Mouse (Mus musculus): ENCODE measurements around the gene Hdhd5. TPM values are rescaled to one million over a fixed set of nuclear protein-coding genes. Genes with fewer than 3 reads are reported as not detected.

The Hdhd5 gene
- polyA plus RNA-seq, 1 experiment: 17.5 TPM

DNA sequence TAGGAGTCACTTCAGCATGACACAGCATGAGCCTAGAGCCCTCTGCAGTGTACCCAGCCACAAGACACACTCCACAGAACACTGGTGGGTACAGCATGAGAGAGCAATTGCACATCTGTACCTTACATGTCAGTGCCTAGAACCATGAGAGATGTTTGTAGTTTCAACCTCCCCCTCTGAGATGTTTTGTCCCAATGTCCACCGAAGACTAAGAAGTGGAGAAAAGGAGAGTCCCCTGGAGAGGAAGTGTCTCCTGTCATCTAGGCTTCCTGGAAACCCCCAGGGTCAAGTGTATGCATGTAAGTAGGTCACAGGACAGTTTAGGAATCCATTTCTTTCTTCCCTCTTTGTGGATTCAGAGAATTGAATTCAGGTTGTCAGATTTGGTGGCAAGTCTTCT, 41.3 kb upstream of the Hdhd5 start:
- Histone ChIP-seq H3K27ac (ENCODE audit: insufficient read depth, low read length) (no peak overlapping the region), H3K4me3 (ENCODE audit: low read depth, low read length) (no peak overlapping the region), H3K9ac (ENCODE audit: low read depth, poor library complexity, severe bottlenecking) (no peak overlapping the region), H3K36me3 (ENCODE audit: control insufficient read depth, insufficient read depth, low read length, poor library complexity, severe bottlenecking) (no peaks in the 10 kb centered on the region), H3K27me3 (ENCODE audit: control insufficient read depth, insufficient read depth, low read length, poor library complexity, severe bottlenecking) (no peaks in the 10 kb centered on the region), H3K4me1 (ENCODE audit: control insufficient read depth, insufficient read depth, low read length) (no peaks in the 10 kb centered on the region), H3K9me3 (replicated peaks; ENCODE audit: control insufficient read depth, insufficient read depth, low read length, poor library complexity, severe bottlenecking) (no peaks in the 10 kb centered on the region)
- TF ChIP-seq EP300 (IDR thresholded peaks at IDR 0.05; ENCODE audit: insufficient read depth, low read depth, low read length) (no peak), POLR2A (IDR thresholded peaks at IDR 0.05; ENCODE audit: insufficient read depth, low read length) (no peak), CTCF (IDR thresholded peaks at IDR 0.05; ENCODE audit: low read depth, low read length) (no peak)

DNA sequence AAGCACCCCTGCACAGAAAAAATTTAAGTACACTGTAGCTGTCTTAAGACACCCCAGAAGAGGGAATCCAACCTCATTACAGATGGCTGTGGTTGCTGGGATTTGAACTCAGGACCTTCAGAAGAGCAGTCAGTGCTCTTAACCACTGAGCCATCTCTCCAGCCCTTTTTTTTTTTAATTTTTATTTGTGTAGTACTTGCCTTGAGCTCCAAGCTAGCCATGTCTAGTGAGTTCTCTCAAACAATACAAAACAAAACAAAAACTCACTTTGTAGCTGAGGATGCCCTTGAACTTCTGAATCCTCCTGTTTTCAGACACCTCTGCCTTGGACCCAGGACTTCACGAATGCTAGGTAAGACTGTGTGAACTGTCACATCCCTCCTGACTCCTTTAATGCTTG, 37.1 kb upstream of the Hdhd5 start:
- Histone ChIP-seq H3K27me3 (ENCODE audit: control insufficient read depth, insufficient read depth, low read length, poor library complexity, severe bottlenecking) (no peaks in the 10 kb centered on the region), H3K27ac (ENCODE audit: insufficient read depth, low read length) (no peak overlapping the region), H3K4me3 (ENCODE audit: low read depth, low read length) (no peak overlapping the region), H3K9me3 (replicated peaks; ENCODE audit: control insufficient read depth, insufficient read depth, low read length, poor library complexity, severe bottlenecking) (no peaks in the 10 kb centered on the region), H3K9ac (ENCODE audit: low read depth, poor library complexity, severe bottlenecking) (no peak overlapping the region), H3K4me1 (ENCODE audit: control insufficient read depth, insufficient read depth, low read length) (no peaks in the 10 kb centered on the region), H3K36me3 (ENCODE audit: control insufficient read depth, insufficient read depth, low read length, poor library complexity, severe bottlenecking) (no peaks in the 10 kb centered on the region)
- no peak for TF ChIP-seq EP300 (IDR thresholded peaks at IDR 0.05; ENCODE audit: insufficient read depth, low read depth, low read length)
- TF ChIP-seq CTCF (IDR thresholded peaks at IDR 0.05; ENCODE audit: low read depth, low read length): no peak
- TF ChIP-seq POLR2A (IDR thresholded peaks at IDR 0.05; ENCODE audit: insufficient read depth, low read length): no peak

DNA sequence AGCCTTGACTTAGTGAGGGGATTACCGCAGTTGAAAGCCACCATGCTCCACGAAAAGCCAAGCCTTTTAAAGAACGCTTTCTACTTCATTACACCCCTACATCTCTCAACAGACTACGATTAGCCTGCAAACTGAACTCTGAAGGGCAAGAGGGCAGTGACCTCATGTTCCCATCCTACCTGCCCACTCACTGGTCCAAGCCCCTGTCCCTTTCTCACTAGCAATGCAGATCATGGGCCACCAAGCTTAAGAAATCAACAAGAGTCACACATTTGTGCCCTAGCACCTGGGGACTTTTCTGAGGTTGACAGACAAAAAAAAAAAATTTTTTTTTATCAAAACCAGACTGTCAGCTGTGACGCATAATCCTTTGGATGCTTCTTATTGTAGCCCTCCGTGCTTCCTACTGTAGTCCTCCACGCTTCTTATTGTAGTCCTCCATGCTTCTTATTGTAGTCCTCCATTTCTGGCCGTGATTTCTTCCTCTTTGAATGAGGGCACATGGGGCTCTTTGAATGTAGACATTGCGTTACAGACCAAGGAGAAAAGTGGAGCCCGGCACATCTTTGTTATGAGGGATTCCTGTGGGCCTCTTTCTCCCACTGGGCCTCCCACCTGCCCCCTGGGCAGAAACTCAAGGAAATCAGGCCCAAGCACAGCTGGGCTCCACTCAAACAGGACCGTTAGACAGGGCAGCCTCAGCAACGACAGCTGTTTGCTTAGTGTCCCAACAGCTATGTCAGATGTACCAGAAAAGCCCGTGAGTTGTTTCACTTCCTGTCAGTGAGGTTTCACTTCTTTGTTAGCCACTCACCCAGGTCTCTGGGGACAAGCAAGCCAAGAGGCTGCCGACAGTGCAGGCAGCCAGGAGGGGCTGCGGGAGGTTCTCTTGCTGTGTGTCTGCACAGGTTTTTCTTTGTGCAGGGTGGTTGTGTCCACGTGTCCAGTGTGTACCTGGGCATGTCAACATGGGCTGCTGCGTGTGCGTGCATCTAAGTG, 36.1 kb upstream of the Hdhd5 start:
- H3K9me3 ChIP-seq (replicated peaks; ENCODE audit: control insufficient read depth, insufficient read depth, low read length, poor library complexity, severe bottlenecking): no peaks in the 10 kb centered on the region
- no peak overlapping the region for H3K9ac ChIP-seq (ENCODE audit: low read depth, poor library complexity, severe bottlenecking)
- no peak overlapping the region for H3K27ac ChIP-seq (ENCODE audit: insufficient read depth, low read length)
- no peaks in the 10 kb centered on the region for H3K27me3 ChIP-seq (ENCODE audit: control insufficient read depth, insufficient read depth, low read length, poor library complexity, severe bottlenecking)
- no peaks in the 10 kb centered on the region for H3K36me3 ChIP-seq (ENCODE audit: control insufficient read depth, insufficient read depth, low read length, poor library complexity, severe bottlenecking)
- H3K4me3 ChIP-seq (ENCODE audit: low read depth, low read length): no peak overlapping the region
- TF ChIP-seq POLR2A (IDR thresholded peaks at IDR 0.05; ENCODE audit: insufficient read depth, low read length) (no peak), EP300 (IDR thresholded peaks at IDR 0.05; ENCODE audit: insufficient read depth, low read depth, low read length) (no peak), CTCF (IDR thresholded peaks at IDR 0.05; ENCODE audit: low read depth, low read length) (no peak)
- no peaks in the 10 kb centered on the region for H3K4me1 ChIP-seq (ENCODE audit: control insufficient read depth, insufficient read depth, low read length)

DNA sequence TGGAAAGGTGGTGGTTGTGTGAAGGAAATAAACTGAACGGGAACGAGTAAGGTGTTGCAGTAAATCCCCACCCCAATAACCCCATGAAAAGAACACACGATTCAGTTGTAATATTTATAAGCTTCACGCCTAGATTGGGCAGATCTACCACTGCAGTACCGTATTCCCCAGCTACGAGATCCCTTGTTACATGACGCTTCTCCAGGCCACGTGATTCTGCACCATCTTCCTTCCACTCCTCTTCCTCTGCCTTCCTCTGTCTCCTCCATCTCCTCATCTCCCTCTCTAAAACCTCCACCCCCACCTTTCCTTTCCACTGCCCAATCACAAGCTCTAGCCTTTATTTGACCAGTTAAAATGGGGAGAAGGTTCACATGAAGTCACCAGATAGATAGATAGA, 25.5 kb upstream of the Hdhd5 start:
- Histone ChIP-seq H3K27me3 (ENCODE audit: control insufficient read depth, insufficient read depth, low read length, poor library complexity, severe bottlenecking) (no peaks in the 10 kb centered on the region), H3K36me3 (ENCODE audit: control insufficient read depth, insufficient read depth, low read length, poor library complexity, severe bottlenecking) (no peaks in the 10 kb centered on the region), H3K9me3 (replicated peaks; ENCODE audit: control insufficient read depth, insufficient read depth, low read length, poor library complexity, severe bottlenecking) (no peaks in the 10 kb centered on the region), H3K27ac (ENCODE audit: insufficient read depth, low read length) (no peak overlapping the region), H3K4me3 (ENCODE audit: low read depth, low read length) (no peak overlapping the region), H3K9ac (ENCODE audit: low read depth, poor library complexity, severe bottlenecking) (no peak overlapping the region), H3K4me1 (ENCODE audit: control insufficient read depth, insufficient read depth, low read length) (no peaks in the 10 kb centered on the region)
- TF ChIP-seq POLR2A (IDR thresholded peaks at IDR 0.05; ENCODE audit: insufficient read depth, low read length): no peak
- TF ChIP-seq EP300 (IDR thresholded peaks at IDR 0.05; ENCODE audit: insufficient read depth, low read depth, low read length): no peak
- no peak for TF ChIP-seq CTCF (IDR thresholded peaks at IDR 0.05; ENCODE audit: low read depth, low read length)

DNA sequence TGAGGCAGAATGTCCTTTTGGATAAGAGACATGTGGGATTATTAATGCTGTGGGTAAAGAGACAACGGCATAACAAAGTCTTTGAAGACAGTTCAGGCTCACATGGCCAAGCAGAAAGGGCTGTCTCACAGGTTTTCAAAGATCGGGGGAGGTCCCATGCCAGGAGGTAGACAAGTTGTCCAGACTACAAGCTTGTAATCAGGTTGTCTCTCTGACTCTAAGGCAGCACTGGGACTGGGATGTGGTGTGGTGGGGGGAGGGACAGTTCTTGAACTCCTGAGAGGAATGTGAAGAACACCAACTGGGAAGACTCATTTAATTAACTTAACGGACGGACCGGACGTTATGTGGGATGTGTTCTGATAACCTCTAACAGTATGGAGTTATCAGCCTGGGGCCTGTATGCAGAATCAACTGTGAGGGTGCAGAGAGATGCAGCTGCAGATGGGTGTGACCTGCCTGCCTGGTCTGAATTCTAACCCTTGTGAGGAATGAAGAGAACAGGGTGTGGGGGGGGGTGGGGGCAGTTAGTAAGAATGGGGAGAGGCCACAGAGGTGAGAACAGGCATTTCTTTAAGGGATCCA, 25.0 kb upstream of the Hdhd5 start:
- Histone ChIP-seq H3K4me3 (ENCODE audit: low read depth, low read length) (no peak overlapping the region), H3K4me1 (ENCODE audit: control insufficient read depth, insufficient read depth, low read length) (peaks cover 2% of the 10 kb centered on the region), H3K9ac (ENCODE audit: low read depth, poor library complexity, severe bottlenecking) (no peak overlapping the region), H3K27ac (ENCODE audit: insufficient read depth, low read length) (no peak overlapping the region), H3K9me3 (replicated peaks; ENCODE audit: control insufficient read depth, insufficient read depth, low read length, poor library complexity, severe bottlenecking) (no peaks in the 10 kb centered on the region), H3K36me3 (ENCODE audit: control insufficient read depth, insufficient read depth, low read length, poor library complexity, severe bottlenecking) (no peaks in the 10 kb centered on the region), H3K27me3 (ENCODE audit: control insufficient read depth, insufficient read depth, low read length, poor library complexity, severe bottlenecking) (no peaks in the 10 kb centered on the region)
- no peak for TF ChIP-seq EP300 (IDR thresholded peaks at IDR 0.05; ENCODE audit: insufficient read depth, low read depth, low read length)
- TF ChIP-seq POLR2A (IDR thresholded peaks at IDR 0.05; ENCODE audit: insufficient read depth, low read length): no peak
- no peak for TF ChIP-seq CTCF (IDR thresholded peaks at IDR 0.05; ENCODE audit: low read depth, low read length)

DNA sequence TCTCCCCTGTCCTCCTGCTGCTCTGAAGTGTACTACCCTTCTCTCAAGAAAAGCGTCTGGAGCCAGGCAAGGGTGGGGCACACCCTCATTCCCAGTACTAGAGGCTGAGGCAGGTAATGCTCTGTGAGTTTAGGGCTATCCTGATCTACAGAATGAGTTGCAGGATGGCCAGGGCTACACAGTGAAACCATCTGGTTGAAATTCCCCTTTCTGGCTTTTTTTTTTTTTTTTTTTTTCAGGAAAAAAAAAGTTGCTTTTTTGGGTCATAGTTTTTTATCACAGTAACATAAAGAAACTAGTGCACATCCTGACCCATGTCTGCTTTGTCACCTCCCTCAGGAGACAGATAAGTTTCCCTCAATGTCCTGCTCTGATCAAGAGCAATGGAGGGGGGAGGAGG, 24.0 kb upstream of the Hdhd5 start:
- Histone ChIP-seq H3K9ac (ENCODE audit: low read depth, poor library complexity, severe bottlenecking) (no peak overlapping the region), H3K9me3 (replicated peaks; ENCODE audit: control insufficient read depth, insufficient read depth, low read length, poor library complexity, severe bottlenecking) (no peaks in the 10 kb centered on the region), H3K36me3 (ENCODE audit: control insufficient read depth, insufficient read depth, low read length, poor library complexity, severe bottlenecking) (no peaks in the 10 kb centered on the region), H3K27ac (ENCODE audit: insufficient read depth, low read length) (no peak overlapping the region), H3K4me1 (ENCODE audit: control insufficient read depth, insufficient read depth, low read length) (peaks cover 2% of the 10 kb centered on the region), H3K27me3 (ENCODE audit: control insufficient read depth, insufficient read depth, low read length, poor library complexity, severe bottlenecking) (no peaks in the 10 kb centered on the region), H3K4me3 (ENCODE audit: low read depth, low read length) (no peak overlapping the region)
- no peak for TF ChIP-seq EP300 (IDR thresholded peaks at IDR 0.05; ENCODE audit: insufficient read depth, low read depth, low read length)
- no peak for TF ChIP-seq CTCF (IDR thresholded peaks at IDR 0.05; ENCODE audit: low read depth, low read length)
- TF ChIP-seq POLR2A (IDR thresholded peaks at IDR 0.05; ENCODE audit: insufficient read depth, low read length): no peak

Measured in ES-Bruce4 (cell line).